Comparison of ENCODE assay signal across 27 mouse cellular contexts in the genomic region with DNA sequence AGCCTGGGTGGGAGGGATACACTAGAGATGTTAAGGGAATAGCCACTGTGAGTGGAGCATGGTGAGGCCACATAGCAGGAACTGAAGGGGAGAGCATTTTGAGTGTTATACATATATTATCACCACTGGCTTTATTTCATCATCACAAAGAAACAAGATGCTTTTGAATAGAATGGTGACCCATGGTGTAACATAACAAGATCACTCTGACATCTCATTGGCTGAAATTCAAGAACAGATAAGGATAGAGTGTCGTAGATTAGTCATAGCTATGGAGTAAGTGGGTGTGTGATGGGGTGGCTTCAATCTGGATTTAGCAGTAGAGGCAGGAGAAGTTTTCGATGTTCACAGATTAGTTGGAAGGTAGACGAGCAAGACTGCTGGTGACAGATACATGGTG.
DNase-seq lines count a peak whose midpoint lies in the region; ATAC-seq and TF ChIP-seq lines count a peak whose summit lies in the region.
"Had no signal": no experiment of that assay in that cellular context is flagged by ENCODE, and none has a peak within 500 bp of the region (broad histone marks: within the 10 kb centered on the region; RNA-seq: fewer than 3 reads in every experiment).

No protein-coding gene starts in this region.

- no peak for DNase-seq in frontal cortex, postnatal 25 days (ENCODE audit: low spot score in 2 of 2)
- no peak for DNase-seq in lung, postnatal 4 days
- DNase-seq in MEL (ENCODE audit: low read depth, low spot score): peak; percentile 55
- peak; percentile 45 for DNase-seq in brain, adult 2 months (ENCODE audit: low read depth, low spot score)
- DNase-seq in limb, embryonic 10.5 days (ENCODE audit: low spot score): no peak
- DNase-seq in layer of hippocampus, postnatal 36 days: no peak
- DNase-seq: adrenal gland, adult 2 months; adrenal gland, postnatal 25 days; cerebellum, adult 18-20 months; cerebellum, adult 9-10 months; cerebellum, postnatal 14 days; forebrain, postnatal 0 days; gastrocnemius, postnatal 10 days; gastrocnemius, postnatal 36 days; heart, adult 2 months; heart, postnatal 14 days; heart, postnatal 4 days had no signal

- no peaks in the 10 kb centered on the region for H3K9me3 ChIP-seq in lung, embryonic 16.5 days (ENCODE audit: control insufficient read depth, low read length)
- no peaks in the 10 kb centered on the region for H3K9me3 ChIP-seq in MEL (replicated peaks; ENCODE audit: insufficient read depth, low read length)
- no peaks in the 10 kb centered on the region for H3K9me3 ChIP-seq in limb, embryonic 10.5 days (replicated peaks)
- H3K9me3 ChIP-seq: forebrain, embryonic 10.5 days; heart, embryonic 10.5 days; heart, embryonic 13.5 days had no signal

- 56% methylated on average over 3 of the region's 3 CpGs for WGBS in lung, embryonic 16.5 days
- WGBS in limb, embryonic 10.5 days: 92% methylated on average over 3 of the region's 3 CpGs

- H3K27ac ChIP-seq in lung, embryonic 16.5 days (ENCODE audit: low read length): no peak overlapping the region
- H3K27ac ChIP-seq in MEL (ENCODE audit: control insufficient read depth, low read depth, low read length): peak overlapping the region; percentile 91
- H3K27ac ChIP-seq in limb, embryonic 10.5 days: no peak overlapping the region
- H3K27ac ChIP-seq: forebrain, embryonic 10.5 days; heart, adult 2 months; hindbrain, embryonic 14.5 days; hindbrain, postnatal 0 days had no signal

- H3K79me2 ChIP-seq in MEL (ENCODE audit: control insufficient read depth, insufficient read depth, low read length, poor library complexity): no peaks in the 10 kb centered on the region

- no peak overlapping the region for H3K9ac ChIP-seq in lung, embryonic 16.5 days (ENCODE audit: low read length)
- no peak overlapping the region for H3K9ac ChIP-seq in MEL (ENCODE audit: control insufficient read depth, low read depth, low read length, poor library complexity, severe bottlenecking)
- H3K9ac ChIP-seq: forebrain, postnatal 0 days; heart, embryonic 13.5 days; hindbrain, embryonic 14.5 days had no signal

- H3K36me3 ChIP-seq in lung, embryonic 16.5 days (ENCODE audit: control insufficient read depth, insufficient read depth, low read length): no peaks in the 10 kb centered on the region; the same call in 1 of the 2 replicates
- H3K36me3 ChIP-seq in MEL (ENCODE audit: control insufficient read depth in 1 of 2, insufficient read depth in 2 of 2, low read length in 2 of 2): peaks cover 0 to 28% of the 10 kb centered on the region in 2 experiments; a peak in 2 of 4 replicates
- peaks cover 11% of the 10 kb centered on the region; the same call in 1 of the 2 replicates for H3K36me3 ChIP-seq in limb, embryonic 10.5 days

- no peak overlapping the region for H3K4me3 ChIP-seq in lung, embryonic 16.5 days (ENCODE audit: low read length)
- no peak overlapping the region for H3K4me3 ChIP-seq in MEL (ENCODE audit: control insufficient read depth in 1 of 2, insufficient read depth in 1 of 2, low read depth in 2 of 2, low read length in 2 of 2)
- no peak overlapping the region for H3K4me3 ChIP-seq in limb, embryonic 10.5 days
- H3K4me3 ChIP-seq: forebrain, embryonic 10.5 days; heart, adult 2 months; heart, embryonic 10.5 days; heart, embryonic 13.5 days had no signal

- TF ChIP-seq POLR2A in MEL (IDR thresholded peaks at IDR 0.05; ENCODE audit: control insufficient read depth in 1 of 2, insufficient read depth in 1 of 2, low read depth in 1 of 2, low read length in 2 of 2, poor library complexity in 1 of 2): no peak

- TF ChIP-seq EP300 in MEL (IDR thresholded peaks at IDR 0.05; ENCODE audit: low read depth in 1 of 2, low read length in 2 of 2): peak in 1 of 2 experiments; percentile 6; a peak in 1 of 4 replicates

- peak; percentile 76 for ATAC-seq in frontal cortex, adult (ENCODE audit: low TSS enrichment)
- peak; percentile 70 for ATAC-seq in lung, embryonic 16.5 days (ENCODE audit: low read depth)
- ATAC-seq: CD4-positive, CD25-positive, alpha-beta regulatory T cell, adult 4 months; forebrain, embryonic 14.5 days; forebrain, postnatal 0 days; hindbrain, postnatal 0 days; inflammation-experienced regulatory T-cells, adult 6 months had no signal

- H3K4me2 ChIP-seq in lung, embryonic 16.5 days (ENCODE audit: low read depth, low read length): no peak overlapping the region
- H3K4me2 ChIP-seq: hindbrain, embryonic 14.5 days had no signal

- no peak for TF ChIP-seq CTCF in MEL (IDR thresholded peaks at IDR 0.05 in 2 of 3, conservative IDR thresholded peaks at IDR 0.05 in 1 of 3; ENCODE audit: control insufficient read depth in 1 of 3, insufficient read depth in 1 of 3, low read depth in 2 of 3, low read length in 3 of 3, poor library complexity in 1 of 3, severe bottlenecking in 1 of 3)

- no peaks in the 10 kb centered on the region; the same call in 1 of the 2 replicates for H3K4me1 ChIP-seq in lung, embryonic 16.5 days (replicated peaks; ENCODE audit: control insufficient read depth, insufficient read depth, low read length)
- peaks cover 13 to 16% of the 10 kb centered on the region in 2 experiments for H3K4me1 ChIP-seq in MEL (ENCODE audit: control insufficient read depth in 1 of 2, insufficient read depth in 2 of 2, low read length in 2 of 2)
- no peaks in the 10 kb centered on the region for H3K4me1 ChIP-seq in limb, embryonic 10.5 days

- no peaks in the 10 kb centered on the region for H3K27me3 ChIP-seq in lung, embryonic 16.5 days (ENCODE audit: control insufficient read depth, insufficient read depth, low read depth, low read length)
- H3K27me3 ChIP-seq in MEL (ENCODE audit: control insufficient read depth in 1 of 2, insufficient read depth in 2 of 2, low read length in 2 of 2): no peaks in the 10 kb centered on the region
- no peaks in the 10 kb centered on the region for H3K27me3 ChIP-seq in limb, embryonic 10.5 days (ENCODE audit: low read depth, poor library complexity, severe bottlenecking)
- H3K27me3 ChIP-seq: heart, embryonic 13.5 days had no signal

- TF ChIP-seq RAD21 in MEL (IDR thresholded peaks at IDR 0.05; ENCODE audit: low read depth, low read length): no peak

TF ChIP-seq in MEL, 35 proteins besides CTCF, POLR2A, EP300 and RAD21:
- TF ChIP-seq ZC3H11A (IDR thresholded peaks at IDR 0.05; ENCODE audit: low read depth, low read length): no peak
- TF ChIP-seq GATA1 (IDR thresholded peaks at IDR 0.05; ENCODE audit: low read depth, low read length): peak; percentile 60
- TF ChIP-seq CHD2 (IDR thresholded peaks at IDR 0.05; ENCODE audit: low read length): no peak
- TF ChIP-seq MAX (IDR thresholded peaks at IDR 0.05; ENCODE audit: low read length): peak; percentile 17; the same call in 1 of the 2 replicates

Comparison
In these comparisons a context has a peak if more than half of its experiments do, and no peak if none do; other contexts are left out.
1. DNase-seq: peak in MEL (single experiment) and brain, adult 2 months (single experiment); none in frontal cortex, postnatal 25 days (0 of 2), lung, postnatal 4 days (0 of 2), limb, embryonic 10.5 days (single experiment) and layer of hippocampus, postnatal 36 days (0 of 2).